Mouse (Mus musculus) adrenal gland, postnatal 25 days (tissue): Measurements from ENCODE around the gene 1810009A15Rik. TPM values are rescaled to one million over a fixed set of nuclear protein-coding genes. Genes with fewer than 3 reads are reported as not detected.

Experiments used
- DNase-seq: peaks from one replicate; pipeline ENCODE4 v3.0.0; 2021; ENCODE audit warnings: mixed read lengths
- microRNA-seq, 2 experiments: library from miRNA; unstranded; fragments of <30 nt; microRNA quantifications; one replicate each; pipeline ENCODE4 v1.2.0; 2021
- total RNA-seq: library from RNA; stranded (reverse); gene quantifications from 2 replicates; pipeline ENCODE4 v1.2.3, GENCODE M21; 2021

1810009A15Rik gene
- total RNA-seq, 1 experiment from 2014 or later, result 57.4 TPM

DNA sequence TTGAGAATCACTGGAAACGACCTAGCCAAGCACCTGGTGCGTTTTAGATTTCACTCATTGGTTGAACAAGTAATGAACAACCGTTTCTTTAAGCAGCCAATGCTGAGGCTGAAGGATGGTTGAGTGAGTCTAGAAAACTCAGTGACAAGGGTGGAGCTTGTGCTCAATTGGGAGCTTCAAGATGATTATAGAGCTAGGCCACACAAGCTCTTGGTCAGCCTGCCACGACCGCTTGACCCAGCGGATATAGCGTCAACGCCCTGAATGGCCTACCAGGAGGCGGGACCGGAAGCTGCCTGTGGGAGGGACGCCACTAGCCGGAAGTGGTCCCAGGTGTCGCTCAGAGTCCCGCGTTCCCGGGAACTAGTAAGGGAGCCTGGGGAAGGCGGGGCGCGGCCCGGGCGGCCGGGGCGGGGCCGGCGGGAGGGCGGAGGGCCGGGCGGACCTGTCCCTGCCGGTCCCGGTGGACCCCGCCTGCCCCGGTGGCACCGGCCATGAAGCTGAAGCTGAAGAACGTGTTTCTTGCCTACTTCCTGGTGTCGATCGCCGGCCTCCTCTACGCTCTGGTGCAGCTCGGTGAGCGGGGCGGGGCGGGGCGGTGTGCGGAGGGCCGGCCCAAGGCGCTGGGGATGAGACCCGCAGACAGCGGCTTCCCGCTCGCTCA is 31.6 kb downstream of the 1810009A15Rik start, which contains the start of gene B3gat3:
TSS of gene B3gat3 (plus strand) at position 302 of the 664 bp plus-strand sequence.
- peak; percentile 95 for DNase-seq

DNA sequence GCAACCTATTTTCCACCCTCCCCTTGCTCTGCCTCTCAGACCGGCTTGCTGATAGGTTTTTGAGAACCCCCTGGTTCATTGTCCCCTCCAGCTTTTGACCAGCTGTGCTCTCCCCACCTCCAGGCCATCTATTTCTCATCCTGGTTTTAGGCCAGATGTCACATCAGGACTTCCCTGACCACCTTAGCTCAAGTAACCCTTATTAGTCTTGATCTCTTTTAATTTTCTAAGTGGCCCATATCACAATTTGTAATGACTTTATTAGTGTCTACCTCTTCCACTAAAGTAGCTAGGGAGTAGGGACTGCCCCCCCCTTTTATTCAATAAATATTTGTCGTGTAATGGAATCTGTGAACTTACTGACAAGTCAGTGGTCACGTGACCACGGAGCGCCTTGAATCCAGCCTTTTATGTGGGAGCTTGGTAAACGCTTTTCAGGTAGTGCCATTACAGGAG is 32.2 kb downstream of the 1810009A15Rik start:
- DNase-seq, result no peak

DNA sequence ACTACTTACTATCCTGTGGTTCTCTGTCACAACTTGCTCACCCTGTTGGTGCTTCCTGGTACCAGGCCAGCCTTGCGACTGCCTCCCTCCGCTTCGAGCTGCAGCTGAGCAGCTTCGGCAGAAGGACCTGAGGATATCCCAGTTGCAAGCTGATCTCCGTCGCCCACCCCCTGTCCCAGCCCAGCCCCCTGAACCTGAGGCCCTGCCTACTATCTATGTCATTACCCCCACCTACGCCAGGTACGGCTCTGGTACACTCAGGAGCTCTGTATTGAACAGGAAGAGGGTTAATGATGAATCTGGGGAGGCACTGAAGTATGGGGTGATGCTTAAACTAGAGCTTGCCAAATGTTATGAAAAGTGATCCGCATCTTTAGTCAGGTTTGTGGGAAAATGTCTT is 33.1 kb downstream of the 1810009A15Rik start:
- DNase-seq, result no peak

DNA sequence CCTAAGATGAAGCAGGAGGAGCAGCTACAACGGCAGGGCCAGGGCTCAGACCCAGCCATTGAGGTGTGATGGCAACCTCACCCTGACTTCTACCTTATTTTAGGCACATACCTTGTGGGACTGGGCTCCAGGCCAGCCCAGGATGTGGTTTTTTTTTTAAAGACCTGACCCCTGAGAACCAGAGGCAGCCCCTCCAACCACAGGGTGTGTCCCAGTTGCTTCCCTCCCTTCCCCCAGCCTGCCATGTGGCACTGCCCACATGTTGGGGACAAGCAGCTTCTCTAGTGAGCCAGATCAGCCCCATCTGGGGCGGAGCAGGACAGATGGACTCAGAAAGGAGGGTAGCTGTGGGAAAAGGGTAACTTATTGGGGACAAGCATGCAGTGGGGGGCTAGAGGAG is 38.1 kb downstream of the 1810009A15Rik start:
- no peak for DNase-seq

DNA sequence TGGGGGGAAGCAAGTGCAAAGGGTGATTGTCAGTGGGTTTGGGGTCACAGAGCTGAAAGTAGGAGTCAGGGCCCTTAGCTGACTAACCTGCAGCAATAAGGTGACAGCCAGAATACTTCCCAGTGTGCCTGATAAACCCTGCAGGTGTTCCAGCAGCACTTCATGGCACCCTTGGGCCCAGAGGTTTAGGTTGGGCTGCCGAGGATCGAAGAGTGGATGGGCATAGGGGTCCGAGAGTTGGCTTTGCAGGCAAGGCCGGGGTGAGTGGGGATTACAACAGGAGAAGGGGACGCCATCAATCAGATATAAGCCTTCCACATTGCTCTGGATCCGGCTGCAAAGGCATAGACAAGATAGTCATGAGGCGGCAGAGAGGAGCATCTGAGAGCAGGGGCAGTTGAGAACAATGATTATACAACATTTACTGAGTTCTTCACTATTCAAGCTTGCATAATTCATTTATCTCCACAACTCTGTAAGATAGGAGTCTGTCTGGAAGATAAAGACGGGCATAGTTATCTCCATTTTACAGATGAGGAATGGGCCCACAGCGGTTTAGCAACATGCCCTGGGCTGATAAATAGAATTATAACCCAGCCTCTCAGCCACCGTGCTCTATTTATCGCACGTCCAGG is 39.4 kb downstream of the 1810009A15Rik start:
- DNase-seq, result no peak

DNA sequence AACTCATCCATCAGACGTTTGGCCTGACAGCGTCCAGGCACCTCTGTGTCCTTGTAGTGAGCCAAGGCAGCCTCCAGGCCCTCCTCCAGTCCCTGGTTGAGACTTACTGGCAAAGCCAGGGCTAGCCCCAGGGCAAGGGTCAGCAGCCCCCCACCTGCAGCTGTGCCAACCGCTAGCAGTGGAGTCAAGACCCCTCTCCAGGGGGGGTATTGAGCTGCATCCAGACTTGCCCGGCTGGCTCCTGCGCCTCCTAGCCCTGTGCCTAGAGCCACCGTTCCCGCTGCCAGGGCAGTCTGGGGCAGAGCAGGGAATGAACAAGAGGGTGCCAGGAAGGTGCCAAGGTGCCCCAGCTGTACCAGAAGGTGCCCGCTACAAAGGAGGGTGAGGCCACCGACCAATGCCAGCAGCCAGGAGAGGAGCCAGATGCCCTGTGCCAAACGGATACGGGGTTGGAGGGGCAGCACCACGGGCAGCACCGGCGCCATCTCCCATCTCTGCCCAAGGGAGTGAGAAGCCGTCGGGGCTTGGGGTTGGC is 40.1 kb downstream of the 1810009A15Rik start:
- no peak for DNase-seq

DNA sequence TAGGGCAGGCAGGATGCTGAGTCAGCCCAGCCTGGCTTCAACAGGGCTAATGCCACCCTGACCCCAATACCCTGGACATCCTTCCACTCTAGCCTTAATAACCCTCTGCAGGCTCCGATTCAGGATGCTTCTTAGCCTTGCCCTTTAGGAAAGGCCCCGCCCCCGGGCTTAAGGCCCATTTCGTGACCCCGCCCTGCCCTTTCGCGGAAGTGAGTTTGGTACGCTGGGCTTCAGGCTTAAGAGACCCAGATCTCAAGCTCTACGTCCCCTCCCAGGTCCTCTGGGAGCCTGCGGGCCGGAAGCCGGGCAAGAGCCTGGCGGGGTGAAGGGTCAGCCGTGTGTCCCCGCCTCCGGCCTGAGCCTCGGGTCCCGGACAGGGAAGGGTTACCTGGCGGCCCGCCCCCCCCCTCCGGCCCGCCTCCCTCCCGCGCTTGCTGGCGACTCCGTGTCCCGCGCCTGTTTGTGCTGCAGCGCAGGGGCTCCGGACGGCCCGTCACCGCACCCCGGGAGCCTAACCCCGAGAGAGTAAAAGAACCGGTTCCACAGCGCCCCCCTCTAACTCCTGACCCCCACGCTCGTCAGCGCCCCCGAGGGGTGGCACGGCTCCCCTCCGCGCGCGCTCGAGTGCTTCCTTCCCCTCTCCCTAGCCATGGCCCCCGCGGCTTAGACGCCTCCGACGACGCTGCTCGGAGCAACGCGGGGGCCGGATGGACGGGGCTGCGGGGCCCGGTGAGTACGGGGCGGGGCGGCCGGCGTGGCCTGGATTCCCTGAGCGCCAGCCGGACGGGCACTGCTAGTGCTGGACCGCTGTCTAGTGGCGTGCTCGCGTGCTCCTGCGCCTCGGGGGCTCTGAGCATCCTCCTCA is 40.8 kb downstream of the 1810009A15Rik start, which contains the start of the genes Rom1 and Eml3:
TSS of gene Rom1 (minus strand) at position 133 of the 865 bp plus-strand sequence.
TSS of gene Eml3 (plus strand) at position 329 of the 865 bp plus-strand sequence.
- peak; percentile 90 for DNase-seq

DNA sequence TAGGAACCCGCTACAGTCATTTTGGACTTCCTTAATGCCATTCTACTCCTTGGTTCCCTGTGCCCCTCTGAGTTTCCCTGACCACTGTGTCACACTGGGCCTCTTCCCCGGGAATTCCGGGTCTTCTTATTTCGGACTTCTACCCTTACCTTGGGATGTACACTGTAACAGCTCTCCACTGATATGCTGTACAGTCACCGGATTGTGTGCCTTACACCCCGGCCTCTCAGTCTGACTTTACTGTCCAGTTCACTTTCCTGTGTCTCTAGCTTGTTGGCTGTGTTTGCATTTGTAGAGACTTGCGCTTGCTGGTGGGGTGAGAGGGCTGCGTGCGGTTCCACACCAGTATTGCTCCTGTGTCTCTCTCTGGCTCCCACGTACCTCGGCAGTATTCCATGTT is 41.5 kb downstream of the 1810009A15Rik start:
- no peak for DNase-seq

DNA sequence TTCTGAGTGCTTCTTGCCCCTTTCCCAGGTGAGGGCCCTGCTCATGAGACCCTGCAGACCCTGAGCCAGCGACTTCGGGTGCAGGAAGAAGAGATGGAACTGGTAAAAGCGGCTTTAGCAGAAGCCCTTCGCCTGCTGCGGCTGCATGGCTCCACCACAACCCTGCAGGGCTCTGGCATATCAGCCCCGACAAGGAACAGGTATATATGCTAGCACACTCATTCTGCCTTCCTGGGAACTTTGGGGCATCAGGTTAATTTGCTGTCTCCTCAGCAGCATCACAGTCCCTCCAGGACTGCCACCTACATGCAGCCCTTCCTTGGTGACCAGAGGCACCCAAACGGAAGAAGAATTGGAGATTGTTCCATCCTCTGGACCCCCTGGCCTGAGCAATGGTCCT is 42.1 kb downstream of the 1810009A15Rik start:
- no peak for DNase-seq

DNA sequence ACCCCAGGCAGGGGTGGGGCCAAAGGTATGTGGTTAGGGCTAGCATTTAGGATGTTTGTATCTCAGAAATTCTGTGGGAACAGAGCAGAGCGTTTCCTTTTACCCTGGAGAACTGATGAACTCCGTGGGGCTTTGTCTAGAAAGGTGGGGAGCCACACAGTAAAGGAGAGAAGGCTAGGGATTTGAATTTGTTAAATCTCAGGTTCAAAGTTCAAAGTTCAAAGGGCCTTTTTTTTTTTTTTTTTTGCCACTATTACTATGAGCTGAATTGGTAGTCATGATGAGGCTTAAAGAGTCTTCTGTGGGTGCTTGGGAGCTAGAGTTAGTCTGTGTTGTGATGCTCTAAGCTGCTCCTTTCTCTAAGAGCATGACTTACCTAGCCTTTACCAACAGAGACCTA is 48.1 kb downstream of the 1810009A15Rik start:
- DNase-seq, result no peak

Small RNAs within 50 kb of the gene (microRNA-seq; reads per million reads assigned to microRNA genes)
- gene Mir5136, result 0 to 0.71 reads per million in 2 experiments

Other genes starting within 250 kb of the 1810009A15Rik start
- gene Chrm1, start 225.1 kb upstream of the 1810009A15Rik start, total RNA-seq, result 1.6 and 2.4 TPM in 2 replicates
- 269 and 403 TPM in 2 replicates for gene Slc3a2, start 165.5 kb upstream of the 1810009A15Rik start, total RNA-seq
- 52.0 and 57.7 TPM in 2 replicates for gene Wdr74, start 153.0 kb upstream of the 1810009A15Rik start, total RNA-seq
- gene 1700092M07Rik, start 148.1 kb upstream of the 1810009A15Rik start, total RNA-seq, result 2.6 and 2.8 TPM in 2 replicates
- gene Stx5a, start 147.4 kb upstream of the 1810009A15Rik start, total RNA-seq, result 92.3 and 106 TPM in 2 replicates
- gene Nxf1, start 131.8 kb upstream of the 1810009A15Rik start, total RNA-seq, result 128 and 179 TPM in 2 replicates
- gene Tmem223, start 117.9 kb upstream of the 1810009A15Rik start, total RNA-seq, result 122 and 123 TPM in 2 replicates
- gene Tmem179b, start 114.4 kb upstream of the 1810009A15Rik start, total RNA-seq, result 56.4 and 75.9 TPM in 2 replicates
- 15.1 and 23.1 TPM in 2 replicates for gene Taf6l, start 102.4 kb upstream of the 1810009A15Rik start, total RNA-seq
- 96.3 and 103 TPM in 2 replicates for gene Polr2g, start 90.3 kb upstream of the 1810009A15Rik start, total RNA-seq
- 2.4 and 3.9 TPM in 2 replicates for gene Zbtb3, start 86.3 kb upstream of the 1810009A15Rik start, total RNA-seq
- 32.7 and 41.1 TPM in 2 replicates for gene Ttc9c, start 69.5 kb upstream of the 1810009A15Rik start, total RNA-seq
- gene Hnrnpul2, start 68.8 kb upstream of the 1810009A15Rik start, total RNA-seq, result 72.0 and 83.0 TPM in 2 replicates
- 23.5 TPM in 1 of 2 replicates, not detected in the other for gene AC129217.1, start 59.1 kb upstream of the 1810009A15Rik start, total RNA-seq
- gene Bscl2, start 51.4 kb upstream of the 1810009A15Rik start, total RNA-seq, result 139 and 169 TPM in 2 replicates
- gene Gng3, start 49.7 kb upstream of the 1810009A15Rik start, total RNA-seq, result 5.3 and 6.1 TPM in 2 replicates
- 1.4 and 1.8 TPM in 2 replicates for gene Lrrn4cl, start 38.1 kb upstream of the 1810009A15Rik start, total RNA-seq
- 206 and 217 TPM in 2 replicates for gene Ubxn1, start 17.4 kb upstream of the 1810009A15Rik start, total RNA-seq
- 70.0 and 72.2 TPM in 2 replicates for gene Uqcc3, start 7.9 kb upstream of the 1810009A15Rik start, total RNA-seq
- 5.9 and 23.7 TPM in 2 replicates for gene Lbhd1, start 5.1 kb upstream of the 1810009A15Rik start, total RNA-seq
- not detected in 2 replicates for gene Gm49403, start 4.9 kb upstream of the 1810009A15Rik start, total RNA-seq
- not detected in 2 replicates for gene Gm49416, start 73 bp downstream of the 1810009A15Rik start, total RNA-seq
- 23.5 and 26.7 TPM in 2 replicates for gene Ints5, start 4.2 kb downstream of the 1810009A15Rik start, total RNA-seq
- 196 and 200 TPM in 2 replicates for gene Ganab, start 9.2 kb downstream of the 1810009A15Rik start, total RNA-seq
- gene B3gat3, start 31.5 kb downstream of the 1810009A15Rik start, total RNA-seq, result 58.5 and 60.9 TPM in 2 replicates
- gene Rom1, start 40.5 kb downstream of the 1810009A15Rik start, total RNA-seq, result 33.4 and 33.8 TPM in 2 replicates
- gene Eml3, start 40.7 kb downstream of the 1810009A15Rik start, total RNA-seq, result 57.2 and 67.5 TPM in 2 replicates
- gene Mta2, start 53.0 kb downstream of the 1810009A15Rik start, total RNA-seq, result 98.6 and 104 TPM in 2 replicates
- gene Tut1, start 65.0 kb downstream of the 1810009A15Rik start, total RNA-seq, result 23.1 and 23.6 TPM in 2 replicates
- gene Eef1g, start 78.2 kb downstream of the 1810009A15Rik start, total RNA-seq, result 327 and 416 TPM in 2 replicates
- gene Ahnak, start 100.4 kb downstream of the 1810009A15Rik start, total RNA-seq, result 93.0 and 106 TPM in 2 replicates
- not detected in 2 replicates for gene Scgb1a1, start 199.1 kb downstream of the 1810009A15Rik start, total RNA-seq
- 8.0 and 12.2 TPM in 2 replicates for gene Asrgl1, start 246.8 kb downstream of the 1810009A15Rik start, total RNA-seq